8 mouse cellular contexts compared by ENCODE assay signal in genomic region chr5:135793996-135794858, GRCm38 (mm10). TPM values are rescaled to one million over a fixed set of nuclear protein-coding genes. Genes with fewer than 3 reads are reported as not detected.
DNase-seq lines count a peak whose midpoint lies in the region; ATAC-seq lines count a peak whose summit lies in the region.

No protein-coding gene starts in this region.

- peak overlapping the region; percentile 47; the same call in 1 of the 2 replicates for H3K9ac ChIP-seq in hindbrain, embryonic 12.5 days

- peak; percentile 91 for DNase-seq in NIH3T3 (ENCODE audit: low read depth)
- DNase-seq in cerebellum, postnatal 14 days, result peak; percentile 97 to 98
- DNase-seq in frontal cortex, postnatal 10 days (ENCODE audit: low spot score in 2 of 2), result peak; percentile 76 to 85
- DNase-seq in layer of hippocampus, postnatal 14 days (ENCODE audit: low spot score in 2 of 2), result peak; percentile 91
- peak; percentile 89 for DNase-seq in lung, postnatal 14 days
- peak; percentile 94 for DNase-seq in retina, embryonic 14.5 days (ENCODE audit: low spot score)
- peak; percentile 69 to 81 for DNase-seq in thymus, postnatal 36 days

- H3K4me3 ChIP-seq in hindbrain, embryonic 12.5 days, result peak overlapping the region; percentile 16; the same call in 1 of the 2 replicates

- peak; percentile 94 for ATAC-seq in hindbrain, embryonic 12.5 days (ENCODE audit: low FRiP score)

- H3K4me1 ChIP-seq in hindbrain, embryonic 12.5 days, result peaks cover 12% of the 10 kb centered on the region

- no peaks in the 10 kb centered on the region for H3K27me3 ChIP-seq in hindbrain, embryonic 12.5 days

- peaks cover 30% of the 10 kb centered on the region for H3K36me3 ChIP-seq in hindbrain, embryonic 12.5 days

- H3K9me3 ChIP-seq in hindbrain, embryonic 12.5 days (replicated peaks), result no peaks in the 10 kb centered on the region

- WGBS in hindbrain, embryonic 12.5 days, result 9% methylated on average over 20 of the region's 20 CpGs

- peak overlapping the region; percentile 89 for H3K27ac ChIP-seq in hindbrain, embryonic 12.5 days

- H3K4me2 ChIP-seq in hindbrain, embryonic 12.5 days (replicated peaks), result peak overlapping the region; percentile 43

RNA-seq across cellular contexts. Expression of gene Srrm3, which starts 12.5 kb away (rescaled TPM):
- 63.6 and 63.8 TPM in 2 replicates for polyA plus RNA-seq in hindbrain, embryonic 12.5 days (2016; fragmentation: Nextera tagmentation; extraction: Ambion mirVana)
- total RNA-seq in layer of hippocampus, postnatal 14 days (2021), result 10 to 100 TPM; 63.2 to 68.4 TPM

RNA-seq across cellular contexts. Expression of gene Mdh2, which starts 15.9 kb away (rescaled TPM):
- polyA plus RNA-seq in hindbrain, embryonic 12.5 days (2016; fragmentation: Nextera tagmentation; extraction: Ambion mirVana), result 530 and 539 TPM in 2 replicates
- 100 to 1,000 TPM; 463 to 479 TPM for total RNA-seq in layer of hippocampus, postnatal 14 days (2021)

RNA-seq across cellular contexts. Expression of gene Styxl1, which starts 16.0 kb away (rescaled TPM):
- polyA plus RNA-seq in hindbrain, embryonic 12.5 days (2016; fragmentation: Nextera tagmentation; extraction: Ambion mirVana), result 0.68 TPM in 1 of 2 replicates, not detected in the other
- total RNA-seq in layer of hippocampus, postnatal 14 days (2021), result under 1 TPM in 1 of 2 experiments, not detected in 1; 0.44 TPM

RNA-seq across cellular contexts. Expression of gene Tmem120a, which starts 50.0 kb away (rescaled TPM):
- polyA plus RNA-seq in hindbrain, embryonic 12.5 days (2016; fragmentation: Nextera tagmentation; extraction: Ambion mirVana), result 61.0 and 65.0 TPM in 2 replicates
- 10 to 100 TPM; 13.7 to 15.6 TPM for total RNA-seq in layer of hippocampus, postnatal 14 days (2021)

Comparison
In these comparisons a context has a peak if more than half of its experiments do, and no peak if none do; other contexts are left out.
1. Peak in every context shown above with its lines: DNase-seq, ATAC-seq, H3K4me3 ChIP-seq and H3K27ac ChIP-seq.